Mouse (Mus musculus) heart, embryonic 13.5 days (tissue): ENCODE results near the gene Itga9. TPM values are rescaled to one million over a fixed set of nuclear protein-coding genes. Genes with fewer than 3 reads are reported as not detected.

Experiments
- ATAC-seq: fragments of 200-750 bp; cut with Nextera tagmentation; 2 replicates; pipeline ENCODE4 v1.8.0; 2017; ENCODE audit warnings: moderate TSS enrichment; ENCODE audit not compliant: insufficient number of reproducible peaks, low FRiP score, low TSS enrichment; ENCODE audit errors: extremely low read depth
- H3K27ac ChIP-seq: fragments of 300-500 bp; sonication (generic); replicated peaks from 2 replicates; pipeline ENCODE4 v1.5.1; 2015; ENCODE audit warnings: moderate library complexity, mild to moderate bottlenecking, inconsistent platforms
- H3K27me3 ChIP-seq: fragments of 300-500 bp; sonication (generic); replicated peaks from 2 replicates; pipeline ENCODE4 v1.6.1; 2015; ENCODE audit warnings: mild to moderate bottlenecking, inconsistent platforms
- H3K36me3 ChIP-seq: fragments of 300-500 bp; sonication (generic); 2 replicates; pipeline ENCODE4 v1.6.1; 2015; ENCODE audit warnings: mild to moderate bottlenecking, inconsistent platforms
- H3K4me1 ChIP-seq: fragments of 300-500 bp; sonication (generic); 2 replicates; pipeline ENCODE4 v1.6.1; 2015; ENCODE audit warnings: inconsistent platforms
- H3K4me2 ChIP-seq: fragments of 300-500 bp; sonication (generic); 2 replicates; pipeline ENCODE4 v1.6.1; 2015; ENCODE audit warnings: inconsistent platforms, mild to moderate bottlenecking, moderate library complexity
- H3K4me3 ChIP-seq: fragments of 300-500 bp; sonication (generic); 2 replicates; pipeline ENCODE4 v1.5.1; 2015; ENCODE audit warnings: moderate library complexity, mild to moderate bottlenecking, inconsistent platforms
- H3K9ac ChIP-seq: fragments of 300-500 bp; sonication (generic); 2 replicates; pipeline ENCODE4 v1.6.1; 2015; ENCODE audit warnings: inconsistent platforms, mild to moderate bottlenecking, moderate library complexity
- H3K9me3 ChIP-seq: fragments of 300-500 bp; sonication (generic); 2 replicates; pipeline ENCODE4 v1.6.1; 2016; ENCODE audit warnings: inconsistent platforms
- WGBS: fragments of 180-500 bp; shearing (Covaris S2); methylation state at CpG from one replicate; pipeline ENCODE4 v1.1.7; 2015; ENCODE audit warnings: mixed read lengths; 5-methylcytosine and 5-hydroxymethylcytosine counted together
- polyA plus RNA-seq: library from polyadenylated mRNA; unstranded; fragments of >200 nt; fragmentation: Nextera tagmentation; extraction: Ambion mirVana; gene quantifications from 2 replicates; pipeline ENCODE4 v1.2.1, GENCODE M21; 2015

Gene Itga9
- polyA plus RNA-seq, 1 experiment from 2014 or later, result 6.5 TPM

DNA sequence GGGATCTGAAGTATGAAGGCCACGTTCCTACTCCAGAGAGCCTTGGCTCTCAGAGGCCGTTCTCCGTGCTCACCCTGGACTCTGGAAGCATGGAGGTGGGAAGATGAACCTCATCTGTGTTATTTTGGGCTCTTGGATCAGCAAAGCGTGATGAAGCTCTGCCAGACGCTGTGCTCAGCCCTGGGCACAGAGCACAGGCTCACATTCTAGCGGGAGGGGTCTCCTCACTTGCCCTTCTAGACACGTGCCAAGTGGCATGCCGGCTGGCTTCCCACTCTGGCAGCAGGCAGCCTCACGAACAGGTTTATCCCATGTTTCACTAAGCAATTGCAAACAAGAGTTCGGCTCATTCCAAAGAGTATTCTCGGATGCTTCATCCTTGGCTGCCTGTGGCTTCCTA is 86.8 kb downstream of the Itga9 start:
- H3K27ac ChIP-seq, result peak overlapping the region; percentile 21
- no peak for ATAC-seq

DNA sequence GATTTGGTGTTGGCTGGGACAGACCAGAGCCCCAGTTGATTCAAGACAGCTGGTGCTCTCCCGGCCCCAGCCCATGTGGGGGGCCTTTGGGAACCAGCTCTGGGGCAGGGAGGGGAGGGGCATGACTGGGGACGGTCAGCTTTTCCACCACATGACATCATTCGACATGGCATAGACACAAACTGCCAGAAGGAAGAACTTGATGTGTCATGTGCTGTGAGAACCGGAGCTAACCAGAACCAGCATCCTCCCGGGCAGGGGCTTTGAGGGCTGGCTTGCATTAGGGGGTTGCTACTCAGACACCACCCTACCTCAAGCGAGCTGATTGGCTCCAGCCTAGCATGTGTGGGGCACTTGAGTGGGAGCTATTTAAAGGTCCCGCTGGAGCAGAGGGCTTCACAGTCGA is 87.9 kb downstream of the Itga9 start:
- ATAC-seq, result no peak
- WGBS, result 34% methylated on average over 8 of the region's 8 CpGs
- no peak overlapping the region for H3K4me3 ChIP-seq
- no peak overlapping the region for H3K9ac ChIP-seq
- H3K36me3 ChIP-seq, result peaks cover 39% of the 10 kb centered on the region
- no peaks in the 10 kb centered on the region for H3K9me3 ChIP-seq
- H3K27ac ChIP-seq, result no peak overlapping the region
- peaks cover 38% of the 10 kb centered on the region for H3K4me1 ChIP-seq
- H3K4me2 ChIP-seq, result peak overlapping the region; percentile 2; the same call in 1 of the 2 replicates
- no peaks in the 10 kb centered on the region; the same call in 1 of the 2 replicates for H3K27me3 ChIP-seq

More for the DNA sequence above, 86.8 kb downstream of the Itga9 start:
- no peak overlapping the region for H3K4me3 ChIP-seq
- 63% methylated on average over 11 of the region's 11 CpGs for WGBS
- no peak overlapping the region for H3K4me2 ChIP-seq
- H3K36me3 ChIP-seq, result peaks cover 36% of the 10 kb centered on the region
- peaks cover 38% of the 10 kb centered on the region for H3K4me1 ChIP-seq
- no peaks in the 10 kb centered on the region for H3K9me3 ChIP-seq
- H3K27me3 ChIP-seq, result peaks cover under 1% of the 10 kb centered on the region; the same call in 1 of the 2 replicates
- H3K9ac ChIP-seq, result no peak overlapping the region

DNA sequence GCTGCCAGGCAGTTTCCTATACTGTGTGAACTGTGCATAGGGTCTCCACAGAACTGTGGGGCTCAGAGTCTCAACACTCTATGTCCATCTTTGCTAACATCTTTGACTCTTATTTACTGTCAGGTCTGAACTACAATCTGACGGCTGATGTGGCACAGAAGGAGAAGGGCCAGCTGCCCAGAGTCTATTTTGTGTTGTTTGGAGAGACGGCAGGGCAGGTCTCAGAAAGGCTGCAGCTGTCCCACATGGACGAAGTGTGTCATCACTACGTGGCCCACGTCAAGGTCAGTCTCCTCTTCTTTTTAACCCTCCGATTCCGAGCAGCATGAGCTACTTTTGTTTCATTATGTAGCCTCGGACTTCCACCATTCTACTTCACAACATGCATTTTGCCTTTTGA is 91.7 kb downstream of the Itga9 start:
- H3K4me3 ChIP-seq, result no peak overlapping the region
- H3K27me3 ChIP-seq, result no peaks in the 10 kb centered on the region
- no peaks in the 10 kb centered on the region for H3K9me3 ChIP-seq
- H3K9ac ChIP-seq, result no peak overlapping the region
- ATAC-seq, result no peak
- WGBS, result 63% methylated on average over 8 of the region's 8 CpGs
- H3K4me1 ChIP-seq, result peaks cover 56% of the 10 kb centered on the region
- peaks cover 21% of the 10 kb centered on the region for H3K36me3 ChIP-seq
- H3K27ac ChIP-seq, result no peak overlapping the region
- H3K4me2 ChIP-seq, result no peak overlapping the region

DNA sequence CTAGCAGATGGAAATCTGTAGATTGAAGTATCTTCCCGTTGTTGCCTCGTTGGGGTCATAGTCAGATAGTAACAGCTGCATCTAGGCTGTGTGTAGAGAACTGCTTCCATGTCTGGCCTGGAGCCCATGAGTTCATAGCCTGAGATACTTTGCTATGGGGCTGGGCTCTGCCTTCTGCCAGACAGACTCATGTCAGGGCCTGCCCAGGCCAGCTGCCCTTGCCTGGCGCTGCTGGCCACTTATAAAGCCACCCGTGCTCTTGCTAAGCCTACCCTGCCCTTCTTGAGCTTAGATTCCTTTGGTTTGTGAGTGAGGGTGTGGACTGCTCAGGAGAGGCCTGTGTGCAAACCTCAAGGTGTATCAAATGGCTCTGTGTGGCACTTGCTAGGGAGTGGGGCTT is 93.2 kb downstream of the Itga9 start:
- Histone ChIP-seq H3K4me3 (no peak overlapping the region), H3K4me1 (peaks cover 41% of the 10 kb centered on the region), H3K9ac (no peak overlapping the region), H3K36me3 (peaks cover 27% of the 10 kb centered on the region), H3K27me3 (no peaks in the 10 kb centered on the region), H3K27ac (0 out of 2 replicates have a peak overlapping the region, but pooled peaks have one; percentile 25), H3K9me3 (no peaks in the 10 kb centered on the region), H3K4me2 (no peak overlapping the region)
- no peak for ATAC-seq
- WGBS, result 84% methylated on average over 4 of the region's 4 CpGs

DNA sequence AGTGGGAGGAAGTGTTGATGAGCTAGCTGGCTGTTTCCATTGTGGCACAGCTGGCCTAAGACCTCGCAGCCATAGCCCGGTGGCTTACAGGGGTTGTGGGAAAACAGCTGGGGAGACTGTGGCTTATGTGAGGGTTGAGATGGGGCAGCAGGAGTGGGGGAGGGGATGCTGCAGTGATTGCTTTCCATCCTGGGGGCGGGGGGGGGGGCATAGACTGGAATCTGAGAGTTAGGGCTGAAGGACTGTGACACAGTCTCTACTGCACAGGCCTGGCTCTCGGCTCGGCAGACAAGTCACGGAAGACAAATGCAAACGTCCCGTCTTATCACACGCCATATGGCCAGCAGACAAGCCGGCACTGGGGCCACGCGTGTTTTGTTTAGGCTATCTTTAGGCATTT is 94.4 kb downstream of the Itga9 start:
- Histone ChIP-seq H3K36me3 (peaks cover 27% of the 10 kb centered on the region), H3K4me1 (peaks cover 41% of the 10 kb centered on the region), H3K4me2 (peak overlapping the region; percentile 56), H3K9me3 (no peaks in the 10 kb centered on the region), H3K4me3 (peak overlapping the region; percentile 16; the same call in 1 of the 2 replicates), H3K9ac (peak overlapping the region; percentile 58), H3K27ac (peak overlapping the region; percentile 68), H3K27me3 (no peaks in the 10 kb centered on the region)
- 4% methylated on average over 12 of the region's 12 CpGs for WGBS
- peak; percentile 32; the same call in 1 of the 2 replicates for ATAC-seq

DNA sequence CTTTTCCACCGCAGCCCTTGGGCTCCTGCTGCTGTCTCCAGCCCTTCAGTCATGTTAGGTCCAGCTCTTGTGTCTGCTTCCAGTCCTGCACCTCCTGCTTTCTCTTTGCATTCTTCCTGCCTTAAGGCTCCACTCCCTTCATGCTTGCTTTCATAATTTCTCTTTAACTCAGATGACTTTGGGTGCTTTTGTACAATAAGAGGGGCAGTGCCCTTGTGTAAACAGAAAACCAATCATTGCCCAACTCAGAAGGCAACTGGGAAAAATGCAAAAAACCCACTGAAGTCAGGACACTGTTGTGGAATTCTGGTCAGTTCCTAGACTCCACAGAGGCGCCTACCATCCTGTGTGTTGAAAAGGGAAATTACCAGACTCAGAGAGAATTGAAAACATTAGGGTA is 95.3 kb downstream of the Itga9 start:
- H3K9ac ChIP-seq, result no peak overlapping the region
- no peaks in the 10 kb centered on the region for H3K27me3 ChIP-seq
- peaks cover 26% of the 10 kb centered on the region; the same call in 1 of the 2 replicates for H3K36me3 ChIP-seq
- no peak overlapping the region for H3K4me3 ChIP-seq
- no peaks in the 10 kb centered on the region for H3K9me3 ChIP-seq
- no peak overlapping the region for H3K4me2 ChIP-seq
- WGBS, result 68% methylated on average over 2 of the region's 2 CpGs
- peak overlapping the region; percentile 68 for H3K27ac ChIP-seq
- peaks cover 48% of the 10 kb centered on the region for H3K4me1 ChIP-seq
- no peak for ATAC-seq

DNA sequence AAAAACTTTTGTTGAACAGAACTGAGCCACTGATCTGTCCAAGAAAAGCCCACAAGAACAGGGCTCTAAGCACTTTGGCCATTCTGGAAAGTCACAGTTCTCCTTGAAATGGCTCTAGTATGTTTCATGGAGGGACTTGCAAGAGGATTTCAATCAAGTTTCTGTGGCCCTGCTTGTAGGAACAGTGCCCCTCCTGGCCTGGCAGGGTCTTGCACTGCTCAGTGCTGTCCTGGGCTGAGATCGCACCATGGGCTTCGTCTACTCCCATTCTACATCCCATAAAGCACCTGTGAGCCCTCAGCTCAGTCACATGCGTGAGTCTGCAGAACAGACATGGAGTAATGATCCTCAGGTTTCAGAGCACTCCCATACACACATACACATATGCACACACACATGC is 96.7 kb downstream of the Itga9 start:
- peaks cover 37% of the 10 kb centered on the region for H3K36me3 ChIP-seq
- WGBS, result 91% methylated on average over 3 of the region's 3 CpGs
- H3K4me1 ChIP-seq, result peaks cover 50% of the 10 kb centered on the region
- H3K4me3 ChIP-seq, result no peak overlapping the region
- H3K27me3 ChIP-seq, result no peaks in the 10 kb centered on the region
- no peak overlapping the region for H3K27ac ChIP-seq
- H3K9me3 ChIP-seq, result peaks cover 2% of the 10 kb centered on the region; the same call in 1 of the 2 replicates
- no peak overlapping the region for H3K9ac ChIP-seq
- ATAC-seq, result no peak
- no peak overlapping the region for H3K4me2 ChIP-seq

DNA sequence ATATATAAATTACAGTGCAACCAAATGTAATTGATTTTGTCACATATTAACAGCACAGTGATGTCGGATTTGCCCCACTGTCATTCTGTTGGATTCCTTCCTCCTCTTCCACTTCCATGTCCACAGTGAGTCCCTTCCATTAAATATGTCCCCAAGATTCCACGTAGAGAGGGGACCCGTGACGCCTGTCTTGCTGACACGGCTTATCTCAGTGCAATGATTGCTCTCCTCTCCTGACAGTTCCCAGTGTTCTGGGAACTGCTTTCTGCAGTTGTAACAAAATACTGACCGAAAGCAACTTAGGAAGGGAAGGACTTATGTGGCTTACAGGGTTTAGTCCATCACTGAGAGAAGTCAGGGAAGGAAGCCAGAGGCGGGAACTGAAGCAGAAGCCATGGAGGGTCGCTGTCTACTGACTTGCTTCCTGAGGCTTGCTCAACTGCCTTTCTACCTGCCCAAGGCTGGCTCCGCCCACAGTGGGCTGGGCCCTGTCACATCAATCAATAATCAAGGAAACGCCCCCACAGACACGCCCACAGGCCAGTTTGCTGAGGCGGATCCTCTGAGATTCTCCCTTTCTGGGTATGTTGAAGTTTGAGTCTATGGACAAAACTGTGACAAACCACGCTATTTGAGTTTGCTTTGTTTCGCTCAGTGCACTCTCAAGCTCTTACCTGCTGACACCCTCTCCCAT is 99.0 kb downstream of the Itga9 start:
- ATAC-seq, result no peak
- Histone ChIP-seq H3K4me1 (peaks cover 42% of the 10 kb centered on the region), H3K9ac (no peak overlapping the region), H3K9me3 (peaks cover 6% of the 10 kb centered on the region; the same call in 1 of the 2 replicates), H3K36me3 (peaks cover 37% of the 10 kb centered on the region), H3K27ac (peak overlapping the region; percentile 56), H3K4me2 (peak overlapping the region; percentile 16; the same call in 1 of the 2 replicates), H3K4me3 (no peak overlapping the region), H3K27me3 (no peaks in the 10 kb centered on the region)
- 39% methylated on average over 14 of the region's 14 CpGs for WGBS

DNA sequence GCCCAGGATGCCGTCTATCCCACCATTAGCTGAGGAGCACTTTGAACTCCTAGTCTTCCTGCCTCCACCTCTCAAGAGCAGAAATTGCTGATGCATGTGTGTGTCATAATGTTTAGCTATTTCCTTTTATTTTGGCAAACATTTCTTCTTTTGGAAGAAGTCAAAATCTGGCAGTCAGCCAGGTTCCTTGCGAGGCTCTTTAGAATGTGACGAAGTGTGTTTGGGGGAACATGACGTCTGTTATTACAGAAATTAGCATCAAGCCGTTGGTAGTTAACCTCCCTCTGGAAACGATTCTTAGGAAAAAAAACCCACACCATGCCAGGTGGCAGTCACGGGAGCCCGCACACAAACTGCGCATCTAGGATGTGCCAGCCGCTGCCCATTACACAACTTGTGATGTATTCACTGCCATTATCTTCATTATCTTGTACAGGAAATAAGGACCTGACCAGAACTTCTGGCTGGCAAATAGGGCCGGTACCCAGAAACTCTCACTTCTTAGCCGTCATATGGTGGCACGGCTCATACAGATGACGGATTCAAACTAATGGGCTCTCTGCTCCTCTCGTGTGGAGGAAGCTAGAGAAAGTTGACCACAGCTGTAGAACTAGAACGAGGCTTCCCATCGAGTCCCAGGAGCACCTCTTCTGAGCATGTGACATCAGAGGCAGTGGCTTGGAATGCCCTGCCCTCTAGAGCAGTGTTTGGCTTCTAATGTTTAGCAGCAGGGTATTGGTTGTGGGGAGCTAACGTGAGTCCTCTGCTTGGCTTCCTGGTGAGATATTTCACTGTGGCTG is 99.9 kb downstream of the Itga9 start:
- H3K36me3 ChIP-seq, result peaks cover 40% of the 10 kb centered on the region
- ATAC-seq, result no peak
- H3K4me1 ChIP-seq, result peaks cover 34% of the 10 kb centered on the region
- peaks cover 6% of the 10 kb centered on the region; the same call in 1 of the 2 replicates for H3K9me3 ChIP-seq
- no peaks in the 10 kb centered on the region for H3K27me3 ChIP-seq
- no peak overlapping the region for H3K9ac ChIP-seq
- H3K27ac ChIP-seq, result 0 out of 2 replicates have a peak overlapping the region, but pooled peaks have one; percentile 34
- no peak overlapping the region for H3K4me2 ChIP-seq
- H3K4me3 ChIP-seq, result no peak overlapping the region
- WGBS, result 54% methylated on average over 18 of the region's 18 CpGs

DNA sequence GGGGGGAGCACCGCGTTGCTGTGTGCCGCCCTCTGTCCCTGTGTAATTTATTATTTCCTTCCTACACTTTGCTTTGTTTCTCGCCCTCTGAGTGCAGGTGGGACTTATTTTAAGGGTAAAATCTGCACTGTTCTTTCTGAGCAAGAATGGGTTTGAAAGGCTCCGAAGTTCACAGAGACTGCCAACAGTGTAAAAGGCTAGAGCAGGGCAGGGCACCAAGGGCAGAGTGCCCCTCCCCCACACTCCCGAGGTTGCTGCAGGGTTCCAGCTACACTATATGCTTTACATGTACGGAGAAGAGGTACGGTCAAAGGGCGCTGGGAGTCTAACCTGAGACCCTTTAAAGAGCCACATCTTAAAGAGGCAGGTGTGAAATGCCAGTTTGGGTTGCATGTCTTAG is 104.1 kb downstream of the Itga9 start:
- peaks cover 6% of the 10 kb centered on the region; the same call in 1 of the 2 replicates for H3K9me3 ChIP-seq
- no peak overlapping the region for H3K27ac ChIP-seq
- H3K27me3 ChIP-seq, result no peaks in the 10 kb centered on the region
- H3K4me2 ChIP-seq, result no peak overlapping the region
- peaks cover 16% of the 10 kb centered on the region for H3K4me1 ChIP-seq
- 70% methylated on average over 9 of the region's 9 CpGs for WGBS
- ATAC-seq, result no peak
- H3K36me3 ChIP-seq, result peaks cover 40% of the 10 kb centered on the region
- no peak overlapping the region for H3K4me3 ChIP-seq
- no peak overlapping the region for H3K9ac ChIP-seq

DNA sequence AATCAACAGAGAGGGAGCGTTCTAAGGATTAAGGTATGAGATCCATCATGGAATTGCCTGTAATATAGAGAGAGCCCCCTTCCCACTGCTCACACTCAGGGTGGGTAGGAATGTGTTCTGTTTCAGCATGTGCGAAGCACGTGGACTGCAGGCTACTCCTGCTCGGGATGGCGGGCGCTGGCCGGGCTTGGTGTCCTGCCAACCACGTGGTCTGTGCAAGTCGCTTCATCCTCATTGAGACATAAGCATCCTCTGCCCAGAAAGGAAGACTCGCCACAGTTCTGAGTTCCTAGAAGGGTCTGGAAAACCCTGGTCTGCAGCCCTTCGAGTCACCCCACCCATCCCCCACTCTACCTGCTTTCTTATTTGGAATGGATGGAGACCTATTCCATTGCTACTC is 105.3 kb downstream of the Itga9 start:
- WGBS, result 87% methylated on average over 11 of the region's 11 CpGs
- Histone ChIP-seq H3K4me3 (no peak overlapping the region), H3K4me1 (peaks cover 7% of the 10 kb centered on the region)

More for the DNA sequence above, 105.3 kb downstream of the Itga9 start:
- Histone ChIP-seq H3K9ac (no peak overlapping the region), H3K27me3 (no peaks in the 10 kb centered on the region), H3K27ac (no peak overlapping the region), H3K4me2 (no peak overlapping the region), H3K9me3 (peaks cover 6% of the 10 kb centered on the region; the same call in 1 of the 2 replicates), H3K36me3 (peaks cover 40% of the 10 kb centered on the region)
- no peak for ATAC-seq
